Mouse (Mus musculus): ENCODE results near the gene Pde10a. TPM values are rescaled to one million over a fixed set of nuclear protein-coding genes. Genes with fewer than 3 reads are reported as not detected.

The Pde10a gene
- polyA plus RNA-seq, 1 experiment from 2014 or later: 12.7 TPM

DNA sequence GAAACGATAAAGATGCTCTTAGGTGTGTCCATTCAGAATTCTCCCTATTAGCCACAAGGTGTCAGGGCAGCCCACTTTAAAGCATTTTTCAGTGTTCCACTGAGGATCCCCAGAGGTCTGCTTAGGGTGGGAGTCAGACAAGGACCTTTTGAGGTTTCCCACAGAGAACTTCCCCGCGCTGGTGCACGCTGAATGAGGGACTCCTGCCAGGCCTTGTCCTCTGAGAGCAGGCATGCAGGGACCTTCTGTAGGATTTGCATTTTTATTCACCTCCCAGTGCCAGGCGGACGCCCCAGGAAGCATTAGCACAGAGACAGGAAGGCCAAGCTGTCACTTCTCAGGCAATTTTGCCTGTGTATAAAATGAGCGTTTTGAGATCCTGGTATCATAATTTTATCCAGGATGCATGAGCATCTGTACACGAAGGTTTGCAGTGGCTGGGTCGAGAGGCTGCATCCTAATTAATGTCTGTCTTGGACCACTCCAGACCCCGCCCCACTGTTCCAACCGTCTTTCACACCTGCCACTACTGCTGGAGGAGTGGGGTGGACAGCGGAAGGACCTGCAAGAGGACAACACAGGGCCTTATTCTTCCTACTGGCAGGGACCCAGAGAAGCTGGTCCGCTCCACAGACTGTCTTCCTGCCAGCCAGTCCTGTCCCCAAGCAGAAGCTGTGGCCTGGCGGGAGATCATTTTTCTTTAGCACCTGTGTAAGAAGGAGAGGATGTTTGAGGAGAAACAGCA, 498.2 kb downstream of the Pde10a start:
- peak; percentile 79 for ATAC-seq
- WGBS: 25% methylated on average over 14 of the region's 14 CpGs
- H3K4me3 ChIP-seq (replicated peaks): no peak overlapping the region; the same call in 1 of the 2 replicates
- peaks cover 22% of the 10 kb centered on the region for H3K4me1 ChIP-seq (replicated peaks)
- H3K4me2 ChIP-seq (replicated peaks): peak overlapping the region; percentile 36
- no peaks in the 10 kb centered on the region for H3K36me3 ChIP-seq
- peak overlapping the region; percentile 66 for H3K27ac ChIP-seq
- no peak overlapping the region for H3K9ac ChIP-seq (replicated peaks)
- no peaks in the 10 kb centered on the region for H3K9me3 ChIP-seq
- H3K27me3 ChIP-seq: no peaks in the 10 kb centered on the region

DNA sequence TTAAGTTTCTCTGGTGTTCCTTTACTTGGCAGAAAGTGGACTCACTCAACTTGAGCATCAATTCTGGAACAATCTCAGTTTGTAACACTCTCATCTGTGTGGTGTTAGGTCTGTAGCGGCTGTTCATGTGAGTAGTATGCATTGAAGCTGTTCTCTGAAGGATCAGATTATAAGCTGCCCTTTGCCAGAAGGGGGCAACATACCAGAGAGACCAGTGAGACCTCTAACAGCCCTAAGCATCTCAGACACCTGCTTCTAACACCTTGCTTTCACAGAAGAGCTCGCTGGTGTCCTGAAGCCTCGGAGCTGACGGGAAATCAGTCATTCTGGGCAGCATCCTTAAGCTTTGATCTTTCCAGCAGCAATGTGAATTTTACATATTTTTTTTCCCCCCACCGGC, 505.0 kb downstream of the Pde10a start:
- no peak for ATAC-seq
- no peak overlapping the region for H3K9ac ChIP-seq (replicated peaks)
- no peak overlapping the region for H3K27ac ChIP-seq
- no peak overlapping the region for H3K4me3 ChIP-seq (replicated peaks)
- WGBS: 65% methylated on average over 5 of the region's 5 CpGs
- no peak overlapping the region for H3K4me2 ChIP-seq (replicated peaks)
- H3K4me1 ChIP-seq (replicated peaks): peaks cover 22% of the 10 kb centered on the region
- 0 out of 2 replicates have a peak, but pooled peaks cover 3% of the 10 kb centered on the region for H3K27me3 ChIP-seq
- no peaks in the 10 kb centered on the region for H3K9me3 ChIP-seq
- no peaks in the 10 kb centered on the region for H3K36me3 ChIP-seq

DNA sequence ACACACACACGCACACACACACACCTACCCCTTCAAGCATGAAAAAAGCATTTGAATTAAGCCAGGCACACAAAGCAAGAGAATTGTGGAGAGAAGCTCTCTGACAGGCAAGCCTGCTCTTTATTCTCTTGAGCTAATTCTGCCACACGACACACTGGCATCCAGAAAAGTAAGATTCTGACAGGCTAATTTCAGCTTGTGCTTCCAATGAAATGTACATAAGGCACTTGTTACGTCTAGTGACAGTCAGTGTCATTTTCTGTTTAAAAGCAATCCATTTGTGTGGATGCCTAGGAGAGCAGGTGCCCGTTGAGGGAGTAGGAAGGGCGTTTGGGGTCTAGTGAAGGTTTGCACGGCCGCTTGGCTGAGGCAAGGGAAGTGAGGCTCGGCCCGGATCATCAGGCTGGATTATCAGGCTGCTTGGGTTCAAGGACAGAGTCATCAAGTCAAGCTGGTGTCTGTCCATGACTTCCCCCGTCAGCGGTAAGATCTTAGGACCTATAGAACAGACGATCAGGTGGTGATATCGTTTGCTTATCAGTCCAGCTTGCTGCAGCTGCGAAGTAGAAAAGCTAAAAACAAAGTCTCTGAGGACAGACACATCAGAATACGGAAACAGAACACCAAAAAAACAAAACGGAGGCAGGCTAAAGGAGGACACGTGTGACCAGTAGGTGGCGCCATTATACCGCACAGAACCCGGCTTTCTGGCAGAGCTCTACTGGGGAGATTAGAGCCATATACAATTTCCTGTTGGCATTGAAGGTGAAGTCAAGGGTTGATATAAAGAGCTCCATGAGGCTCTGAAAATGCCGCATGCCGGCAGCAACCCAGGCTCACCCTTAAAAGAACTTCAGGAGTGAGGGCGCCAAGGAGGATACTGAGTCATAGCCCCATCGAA, 506.3 kb downstream of the Pde10a start:
- no peak overlapping the region for H3K27ac ChIP-seq
- peak; percentile 81 for ATAC-seq
- 14% methylated on average over 24 of the region's 24 CpGs for WGBS
- H3K9me3 ChIP-seq: no peaks in the 10 kb centered on the region
- no peak overlapping the region; the same call in 1 of the 2 replicates for H3K4me3 ChIP-seq (replicated peaks)
- H3K4me2 ChIP-seq (replicated peaks): peak overlapping the region; percentile 41
- H3K9ac ChIP-seq (replicated peaks): peak overlapping the region; percentile 46; the same call in 1 of the 2 replicates
- peaks cover 28% of the 10 kb centered on the region for H3K4me1 ChIP-seq (replicated peaks)
- H3K27me3 ChIP-seq: 0 out of 2 replicates have a peak, but pooled peaks cover 3% of the 10 kb centered on the region
- no peaks in the 10 kb centered on the region for H3K36me3 ChIP-seq

DNA sequence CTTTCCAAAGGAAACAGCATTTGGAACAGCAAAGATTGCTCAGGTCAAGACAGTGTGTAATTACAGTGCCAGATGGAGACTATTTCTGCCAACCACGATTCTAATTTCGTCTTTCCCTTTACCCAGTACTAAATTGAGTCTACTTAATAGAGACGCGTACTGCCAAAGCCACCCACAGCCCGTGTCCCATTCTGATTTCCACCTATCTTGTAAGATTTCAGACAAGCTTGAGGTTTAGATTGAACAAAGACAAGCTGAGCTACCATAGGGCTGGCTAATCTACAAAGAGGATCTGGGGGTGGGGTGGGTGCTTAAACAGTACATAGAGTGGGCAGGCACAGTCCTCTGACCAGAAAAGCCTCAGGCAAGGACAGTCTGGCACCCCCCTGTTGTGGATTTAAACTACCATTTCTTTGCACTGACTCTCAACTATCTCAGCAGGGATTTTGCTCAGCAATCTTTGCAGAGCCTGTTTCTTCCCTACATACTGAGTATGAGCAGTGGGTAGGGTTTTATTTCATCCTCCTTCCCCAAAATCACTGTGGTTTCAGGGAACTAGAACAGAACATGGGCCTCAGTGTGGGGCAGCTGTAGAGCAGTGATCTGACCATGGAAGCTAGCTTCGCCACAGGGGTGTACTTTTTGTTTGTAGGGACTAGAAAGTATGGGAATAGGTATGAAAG, 507.3 kb downstream of the Pde10a start:
- Histone ChIP-seq H3K36me3 (no peaks in the 10 kb centered on the region), H3K9ac (replicated peaks) (no peak overlapping the region), H3K27ac (peak overlapping the region; percentile 16; the same call in 1 of the 2 replicates), H3K4me1 (replicated peaks) (peaks cover 22% of the 10 kb centered on the region), H3K4me3 (replicated peaks) (no peak overlapping the region), H3K27me3 (0 out of 2 replicates have a peak, but pooled peaks cover 3% of the 10 kb centered on the region), H3K9me3 (no peaks in the 10 kb centered on the region), H3K4me2 (replicated peaks) (no peak overlapping the region)
- ATAC-seq: peak; percentile 62; the same call in 1 of the 2 replicates
- WGBS: 48% methylated on average over 6 of the region's 6 CpGs

DNA sequence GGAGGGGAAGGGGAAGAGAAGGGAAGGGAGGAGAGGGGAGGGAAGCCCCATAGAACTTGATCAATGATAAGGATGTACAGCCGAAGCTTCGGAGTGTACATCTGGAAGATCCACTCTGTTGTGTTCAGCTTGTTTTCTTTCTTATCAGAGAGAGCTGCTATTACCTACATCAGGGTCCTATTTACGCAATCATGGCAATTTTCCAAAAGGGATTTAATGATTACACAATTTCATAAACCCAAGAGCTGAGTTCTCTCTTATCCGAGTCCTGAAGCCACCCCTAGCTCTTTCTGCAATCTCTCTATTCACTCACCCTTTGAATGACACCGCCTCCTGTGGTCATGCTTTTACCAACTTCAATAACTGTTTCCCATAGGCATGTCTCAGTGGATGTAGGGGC, 508.3 kb downstream of the Pde10a start:
- Histone ChIP-seq H3K36me3 (no peaks in the 10 kb centered on the region), H3K9me3 (no peaks in the 10 kb centered on the region), H3K9ac (replicated peaks) (no peak overlapping the region), H3K4me3 (replicated peaks) (no peak overlapping the region), H3K27ac (no peak overlapping the region), H3K4me1 (replicated peaks) (peaks cover 22% of the 10 kb centered on the region), H3K27me3 (0 out of 2 replicates have a peak, but pooled peaks cover 3% of the 10 kb centered on the region), H3K4me2 (replicated peaks) (no peak overlapping the region)
- ATAC-seq: no peak
- 80% methylated on average over 5 of the region's 5 CpGs for WGBS

DNA sequence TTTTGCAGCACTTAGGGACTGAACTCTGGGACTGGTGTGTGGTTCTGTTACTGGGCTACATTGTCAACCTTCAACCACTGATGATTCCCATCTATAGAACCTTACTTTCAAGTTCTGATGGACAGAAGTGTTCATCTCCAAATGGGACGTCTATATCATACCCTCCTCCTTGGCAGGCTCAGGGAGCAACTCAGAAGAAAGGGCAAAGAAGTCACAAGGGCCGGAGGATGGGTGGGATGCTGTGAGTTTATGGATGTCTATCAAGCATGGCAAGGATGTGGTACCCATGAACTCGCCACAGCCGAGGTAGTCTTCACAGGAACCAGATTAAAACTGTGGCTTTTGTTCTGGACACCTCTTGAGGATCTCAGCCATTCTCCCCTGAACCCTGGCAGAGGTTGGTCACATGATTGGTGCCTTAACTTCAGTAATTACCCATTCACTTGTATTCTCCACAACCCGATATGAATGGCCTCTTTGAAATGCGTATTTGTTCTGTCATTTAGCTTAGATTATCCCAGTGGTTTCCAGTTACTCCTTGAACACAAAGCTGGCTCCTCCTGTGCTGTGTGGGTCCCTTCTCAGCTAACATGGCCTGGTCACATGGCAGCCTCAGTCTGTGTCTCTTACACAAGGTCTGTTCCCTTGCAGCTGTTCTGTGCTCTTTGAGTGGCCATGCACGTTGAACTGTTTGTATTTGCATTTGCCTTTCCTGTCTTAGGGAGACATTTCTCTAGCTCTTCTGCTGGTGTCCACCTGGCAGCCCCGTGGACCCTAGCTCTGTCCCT, 510.6 kb downstream of the Pde10a start:
- Histone ChIP-seq H3K4me3 (replicated peaks) (no peak overlapping the region), H3K4me2 (replicated peaks) (no peak overlapping the region), H3K27ac (0 out of 2 replicates have a peak overlapping the region, but pooled peaks have one; percentile 25), H3K9me3 (no peaks in the 10 kb centered on the region), H3K36me3 (no peaks in the 10 kb centered on the region), H3K9ac (replicated peaks) (no peak overlapping the region), H3K4me1 (replicated peaks) (peaks cover 22% of the 10 kb centered on the region), H3K27me3 (0 out of 2 replicates have a peak, but pooled peaks cover 3% of the 10 kb centered on the region)
- no peak for ATAC-seq
- 63% methylated on average over 8 of the region's 8 CpGs for WGBS

Other genes with a start within 250 kb of the Pde10a start
- gene Mpc1, start 242.5 kb upstream of the Pde10a start, polyA plus RNA-seq (2015; fragmentation: Nextera tagmentation; extraction: Ambion mirVana): 192 and 196 TPM in 2 replicates
- gene Sft2d1, start 214.3 kb upstream of the Pde10a start, polyA plus RNA-seq (2015; fragmentation: Nextera tagmentation; extraction: Ambion mirVana): 153 and 155 TPM in 2 replicates
- 7.9 and 9.1 TPM in 2 replicates for gene Prr18, start 187.9 kb upstream of the Pde10a start, polyA plus RNA-seq (2015; fragmentation: Nextera tagmentation; extraction: Ambion mirVana)
- 0.46 and 0.66 TPM in 2 replicates for gene T2, start 169.4 kb upstream of the Pde10a start, polyA plus RNA-seq (2015; fragmentation: Nextera tagmentation; extraction: Ambion mirVana)
- 0.43 and 0.72 TPM in 2 replicates for gene T, start 90.9 kb upstream of the Pde10a start, polyA plus RNA-seq (2015; fragmentation: Nextera tagmentation; extraction: Ambion mirVana)
- not detected in 2 replicates for gene Gm17087, start 41.6 kb downstream of the Pde10a start, polyA plus RNA-seq (2015; fragmentation: Nextera tagmentation; extraction: Ambion mirVana)